Mouse (Mus musculus) bone marrow, adult 2 months (tissue): ENCODE measurements at regions not wholly inside any gene's neighbourhood (a gene's known extent, or its start where the extent isn't known, plus 50 kb on each side); places are given as distances from the start of the nearest gene placed in this dataset.

Experiments used
- H3K27ac ChIP-seq: fragments of 200-500 bp; 2 replicates; pipeline ENCODE4 v1.5.1; 2012; ENCODE audit warnings: low read depth, mild to moderate bottlenecking, control low read depth, inconsistent platforms, low read length; ENCODE audit not compliant: control insufficient read depth, poor library complexity, insufficient read depth
- H3K4me1 ChIP-seq: fragments of 200-500 bp; 2 replicates; pipeline ENCODE4 v1.6.1; 2011; ENCODE audit warnings: low read length; ENCODE audit not compliant: control insufficient read depth, insufficient read depth
- H3K4me3 ChIP-seq: fragments of 200-500 bp; replicated peaks from 2 replicates; pipeline ENCODE3; 2011; ENCODE audit warnings: mild to moderate bottlenecking, low read depth, low read length, control low read depth; ENCODE audit not compliant: control insufficient read depth
- CTCF ChIP-seq: fragments of 200-500 bp; IDR thresholded peaks from 2 replicates; pipeline ENCODE4 v1.5.1; 2011; ENCODE audit warnings: low read length, control low read depth; ENCODE audit not compliant: control insufficient read depth, insufficient read depth
- POLR2A ChIP-seq: fragments of 200-500 bp; IDR thresholded peaks from 2 replicates; pipeline ENCODE4 v1.6.1; 2011; ENCODE audit warnings: low read depth, mild to moderate bottlenecking, control low read depth, low read length, borderline replicate concordance; ENCODE audit not compliant: control insufficient read depth
- WGBS: fragments of 180-500 bp; shearing (Covaris S2); methylation state at CpG from one replicate; pipeline ENCODE4 v1.1.7; 2018; 5-methylcytosine and 5-hydroxymethylcytosine counted together

DNA sequence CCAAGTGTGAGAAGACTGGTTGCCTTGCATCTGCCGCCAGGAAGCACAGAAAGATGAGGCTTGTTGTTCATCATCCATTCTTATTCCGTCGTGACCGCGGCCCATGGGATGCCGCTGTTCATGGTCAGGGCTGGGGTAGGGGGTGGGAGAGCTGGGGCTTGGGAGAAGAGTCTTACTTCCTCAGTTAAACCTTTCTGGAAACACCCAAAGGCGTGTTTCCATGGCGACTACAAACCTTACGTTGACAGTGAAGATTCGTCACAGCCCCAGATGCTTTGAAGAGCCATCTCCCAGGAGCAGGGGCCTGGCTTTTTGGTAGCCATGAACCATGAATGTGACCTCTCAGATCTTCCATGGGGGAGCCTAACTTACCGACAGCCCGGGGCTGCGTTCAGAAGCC is 114.6 kb upstream of the Lrfn2 start:
- Histone ChIP-seq H3K4me3 (no peak overlapping the region), H3K27ac (no peak overlapping the region), H3K4me1 (no peaks in the 10 kb centered on the region)
- WGBS, result 77% methylated on average over 13 of the region's 13 CpGs
- TF ChIP-seq POLR2A (no peak), CTCF (no peak)

DNA sequence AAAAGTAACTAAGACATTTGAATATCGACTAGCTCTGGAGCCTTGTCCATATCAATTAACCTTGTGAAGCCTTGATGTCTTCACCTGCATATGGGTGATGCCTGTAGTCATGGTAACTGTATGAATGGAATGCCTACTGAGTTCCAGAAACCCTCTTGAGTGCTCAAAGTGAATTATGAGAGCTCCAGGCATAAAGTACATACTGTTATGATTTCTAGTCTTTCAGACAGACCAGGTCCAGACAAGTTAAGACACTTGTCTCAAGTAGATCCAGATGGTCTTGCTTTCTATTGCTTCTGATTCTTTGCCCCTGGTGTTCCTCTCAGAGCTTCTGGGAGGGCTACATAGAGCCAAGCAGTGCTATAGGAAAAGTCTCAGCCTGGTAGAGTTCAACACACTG is 112.5 kb upstream of the Lrfn2 start:
- H3K4me1 ChIP-seq, result no peaks in the 10 kb centered on the region
- WGBS, result 88% methylated on average over 1 of the region's 1 CpGs
- H3K4me3 ChIP-seq, result no peak overlapping the region
- H3K27ac ChIP-seq, result no peak overlapping the region
- TF ChIP-seq POLR2A (no peak), CTCF (no peak)

DNA sequence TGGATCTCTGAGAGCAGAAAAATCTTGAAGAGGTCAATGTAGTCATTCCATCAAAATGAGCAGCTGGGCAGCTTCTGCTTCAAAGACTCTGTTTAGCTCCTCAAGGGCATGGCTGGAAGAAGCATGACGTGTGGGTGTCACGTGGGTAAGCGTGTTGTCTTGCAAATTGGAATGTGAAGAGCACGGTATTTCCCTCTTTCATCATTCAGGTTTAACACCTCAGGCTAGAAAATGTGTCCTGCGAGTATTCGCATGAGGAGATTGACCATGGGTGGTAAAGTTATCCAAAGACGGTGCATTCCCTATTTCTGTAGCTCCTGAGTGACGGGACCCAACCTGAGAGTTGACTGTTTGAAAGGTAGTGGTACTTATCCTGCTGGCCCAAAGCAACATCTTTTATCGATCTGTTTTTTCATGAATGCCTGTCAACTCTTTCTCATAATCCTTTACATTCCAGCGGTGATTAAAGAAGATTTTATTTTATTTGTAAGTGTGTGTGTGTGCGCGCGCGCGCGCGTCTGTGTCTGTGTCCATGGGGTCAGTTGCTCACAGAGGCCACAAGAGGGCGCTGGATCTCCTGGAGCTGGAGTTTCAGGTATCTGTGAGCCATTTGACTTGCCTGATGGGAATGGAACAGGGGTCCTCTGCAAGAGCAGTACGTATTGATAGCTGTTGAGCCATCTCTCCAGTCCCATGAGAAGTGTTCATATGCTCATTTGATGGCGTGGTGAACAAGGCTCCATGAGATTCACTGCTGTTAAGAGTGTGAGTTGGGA is 109.9 kb upstream of the Lrfn2 start:
- Histone ChIP-seq H3K4me3 (no peak overlapping the region), H3K27ac (no peak overlapping the region), H3K4me1 (no peaks in the 10 kb centered on the region)
- WGBS, result 85% methylated on average over 20 of the region's 20 CpGs
- TF ChIP-seq POLR2A (no peak), CTCF (no peak)

DNA sequence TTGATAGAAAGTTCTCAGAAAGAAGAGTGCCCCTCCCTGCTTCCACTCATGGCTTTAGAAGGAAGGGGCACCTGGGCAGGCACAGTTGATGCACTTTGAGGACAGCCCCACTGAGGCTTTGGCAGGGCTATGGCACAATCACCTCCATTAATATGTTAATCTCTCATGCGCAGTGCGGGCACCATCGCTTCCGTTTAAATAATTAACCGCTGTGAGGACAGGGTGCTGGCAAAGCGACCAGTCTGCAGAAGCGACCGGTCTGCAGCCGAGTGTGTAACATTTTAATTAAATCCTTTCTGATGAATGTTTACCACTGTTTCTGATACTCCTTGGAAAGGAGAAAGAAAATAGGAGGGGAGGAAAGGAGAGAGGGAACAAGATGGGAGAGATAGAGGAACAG is 108.3 kb upstream of the Lrfn2 start:
- Histone ChIP-seq H3K4me3 (no peak overlapping the region), H3K27ac (no peak overlapping the region)
- 86% methylated on average over 9 of the region's 9 CpGs for WGBS

DNA sequence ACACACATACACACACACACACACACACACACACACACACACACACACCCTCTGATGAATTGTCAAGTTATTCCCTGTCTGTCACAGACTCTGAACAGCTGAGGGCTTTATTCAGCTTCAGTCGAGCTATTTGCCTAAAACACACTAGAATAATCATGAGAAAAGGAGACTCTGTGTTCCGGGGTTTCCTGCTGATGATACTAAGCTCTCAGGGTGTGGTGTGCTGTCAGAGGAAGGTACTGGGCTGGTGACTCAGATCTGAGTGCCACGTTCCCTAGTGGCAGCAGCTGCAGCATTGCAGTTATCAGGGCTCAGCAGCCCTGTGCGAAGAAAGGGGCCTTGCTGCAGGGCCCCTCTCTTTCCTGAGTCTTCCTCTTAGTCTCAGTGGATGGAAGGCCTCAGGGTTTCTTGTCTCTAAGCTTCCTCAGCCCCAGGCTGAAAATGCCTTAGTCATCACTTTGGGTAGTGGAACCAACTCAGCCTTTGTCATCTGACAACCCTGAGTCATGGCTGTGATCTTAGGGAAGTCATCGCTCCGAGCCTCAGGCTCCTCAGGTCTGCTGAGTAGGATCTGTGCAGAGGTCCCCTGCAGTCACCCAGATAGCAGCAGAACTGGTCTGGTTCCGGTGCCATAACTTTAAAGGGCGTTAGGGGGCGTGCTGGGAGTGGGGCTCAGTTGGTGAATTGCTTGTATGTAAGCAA is 106.8 kb upstream of the Lrfn2 start:
- TF ChIP-seq CTCF, result no peak
- no peak for TF ChIP-seq POLR2A
- no peak overlapping the region for H3K4me3 ChIP-seq
- H3K27ac ChIP-seq, result no peak overlapping the region
- H3K4me1 ChIP-seq, result no peaks in the 10 kb centered on the region
- WGBS, result 49% methylated on average over 9 of the region's 9 CpGs

More for the DNA sequence above, 108.3 kb upstream of the Lrfn2 start:
- no peaks in the 10 kb centered on the region for H3K4me1 ChIP-seq
- no peak for TF ChIP-seq POLR2A
- no peak for TF ChIP-seq CTCF

DNA sequence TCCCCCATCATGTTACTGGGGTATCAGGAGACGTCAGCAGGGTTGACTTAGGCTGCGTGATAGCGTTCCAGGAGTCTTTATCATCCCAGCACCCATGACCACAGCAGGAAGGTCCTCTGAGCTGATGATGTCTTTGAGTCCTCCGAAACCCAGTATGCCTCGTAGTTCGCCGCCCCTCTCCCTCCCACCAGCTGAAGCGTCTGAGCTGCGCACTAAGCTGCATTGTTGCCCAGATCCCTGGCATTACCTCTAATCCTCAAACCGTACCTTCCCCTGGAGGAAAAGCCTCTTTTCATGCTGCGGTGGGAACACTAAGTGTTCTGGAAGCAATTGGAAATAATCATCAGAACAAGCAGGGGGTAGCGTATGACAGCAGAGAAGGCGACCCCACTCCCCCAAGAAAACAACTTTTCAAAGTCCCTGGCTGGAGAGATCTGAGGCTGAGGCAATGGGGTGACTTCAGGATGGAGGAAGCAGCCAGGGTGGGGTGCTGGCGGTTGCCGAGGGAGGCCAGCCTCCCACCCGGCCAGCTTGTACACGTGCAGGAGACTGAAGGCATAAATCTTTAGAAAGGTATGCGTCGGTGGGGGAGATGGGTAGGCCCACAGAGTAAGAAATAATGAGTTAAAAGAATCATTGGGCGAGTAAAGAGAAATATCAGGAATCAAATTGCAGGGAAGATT is 93.7 kb upstream of the Lrfn2 start:
- 74% methylated on average over 20 of the region's 20 CpGs for WGBS

DNA sequence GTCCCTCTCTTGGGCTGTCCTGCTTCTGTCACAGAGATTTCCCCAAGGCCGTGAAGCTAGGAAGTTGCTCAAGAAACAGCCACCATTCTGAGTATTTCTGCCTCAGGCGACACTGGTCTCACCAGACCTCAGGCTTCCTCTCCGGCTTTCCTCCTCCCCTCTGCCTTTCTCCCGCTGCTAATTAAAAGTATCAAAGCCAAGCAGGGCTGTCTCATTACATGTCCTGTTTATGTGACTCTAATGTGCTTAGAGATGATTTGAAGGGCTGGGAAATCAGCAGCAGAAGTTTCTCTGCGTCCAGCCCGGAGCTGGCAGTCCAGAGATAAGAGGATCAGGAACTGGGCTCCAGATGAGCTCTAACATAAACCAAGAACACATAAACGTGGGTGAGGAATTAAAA is 84.3 kb upstream of the Lrfn2 start:
- 39% methylated on average over 7 of the region's 7 CpGs for WGBS
- Histone ChIP-seq H3K27ac (no peak overlapping the region), H3K4me3 (no peak overlapping the region), H3K4me1 (no peaks in the 10 kb centered on the region)
- no peak for TF ChIP-seq POLR2A
- TF ChIP-seq CTCF, result no peak

More for the DNA sequence above, 93.7 kb upstream of the Lrfn2 start:
- H3K4me1 ChIP-seq, result no peaks in the 10 kb centered on the region
- TF ChIP-seq CTCF, result no peak
- TF ChIP-seq POLR2A, result no peak
- no peak overlapping the region for H3K27ac ChIP-seq
- no peak overlapping the region for H3K4me3 ChIP-seq

DNA sequence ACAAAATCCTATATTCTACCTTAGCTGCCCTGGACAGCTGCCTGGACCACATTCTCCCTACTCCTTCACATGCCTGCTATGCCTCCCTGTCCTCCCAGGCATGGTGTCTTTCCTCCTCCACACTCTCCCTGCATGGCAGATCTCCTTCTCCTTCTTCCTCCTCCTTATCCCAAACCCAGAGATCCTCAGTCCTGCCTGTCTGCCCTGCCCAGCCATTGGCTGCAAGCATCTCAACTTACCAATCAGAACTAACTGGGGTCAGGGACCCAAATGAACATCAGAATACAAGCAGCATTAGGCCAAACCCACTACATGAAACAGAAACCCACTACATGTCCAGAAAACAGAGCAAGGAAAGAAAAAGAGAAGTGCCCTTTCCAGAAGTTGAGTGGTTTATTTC is 81.3 kb upstream of the Lrfn2 start:
- TF ChIP-seq POLR2A (no peak), CTCF (no peak)
- H3K27ac ChIP-seq, result no peak overlapping the region
- no peaks in the 10 kb centered on the region for H3K4me1 ChIP-seq
- no peak overlapping the region for H3K4me3 ChIP-seq
